Mouse (Mus musculus) midbrain, embryonic 15.5 days (tissue): ENCODE data around the gene Hist1h2bf. TPM values are rescaled to one million over a fixed set of nuclear protein-coding genes. Genes with fewer than 3 reads are reported as not detected.
A peak's percentile ranks its signal among the peaks of the same experiment; 100 is the strongest.
"Not testable (repeated sequence)": the region's sequence is repeated elsewhere in the genome, so short reads cannot be mapped to it uniquely, and the experiment has no call there.

Source experiments
- ATAC-seq: fragments of 200-750 bp; cut with Nextera tagmentation; replicated peaks from 2 replicates; pipeline ENCODE4 v1.8.0; 2017; ENCODE audit warnings: moderate TSS enrichment
- H3K27ac ChIP-seq: fragments of 300-500 bp; sonication (generic); 2 replicates; pipeline ENCODE4 v1.5.1; 2015; ENCODE audit warnings: mild to moderate bottlenecking, inconsistent platforms
- H3K27me3 ChIP-seq: fragments of 300-500 bp; sonication (generic); replicated peaks from 2 replicates; pipeline ENCODE4 v1.6.1; 2015; ENCODE audit warnings: inconsistent platforms
- H3K36me3 ChIP-seq: fragments of 300-500 bp; sonication (generic); replicated peaks from 2 replicates; pipeline ENCODE4 v1.6.1; 2015; ENCODE audit warnings: inconsistent platforms
- H3K4me1 ChIP-seq: fragments of 300-500 bp; sonication (generic); 2 replicates; pipeline ENCODE4 v1.6.1; 2015; ENCODE audit warnings: inconsistent platforms
- H3K4me2 ChIP-seq: fragments of 300-500 bp; sonication (generic); 2 replicates; pipeline ENCODE4 v1.6.1; 2015; ENCODE audit warnings: inconsistent platforms, mild to moderate bottlenecking, moderate library complexity
- H3K4me3 ChIP-seq: fragments of 300-500 bp; sonication (generic); 2 replicates; pipeline ENCODE4 v1.5.1; 2015; ENCODE audit warnings: mild to moderate bottlenecking, inconsistent platforms
- H3K9ac ChIP-seq: fragments of 300-500 bp; sonication (generic); 2 replicates; pipeline ENCODE4 v1.6.1; 2015; ENCODE audit warnings: mild to moderate bottlenecking, inconsistent platforms
- H3K9me3 ChIP-seq: fragments of 300-500 bp; sonication (generic); 2 replicates; pipeline ENCODE4 v1.6.1; 2016; ENCODE audit warnings: inconsistent platforms
- WGBS: fragments of 180-500 bp; shearing (Covaris S2); methylation state at CpG from one replicate; pipeline ENCODE4 v1.1.7; 2015; ENCODE audit warnings: mixed read lengths; 5-methylcytosine and 5-hydroxymethylcytosine counted together
- polyA plus RNA-seq: library from polyadenylated mRNA; unstranded; fragments of >200 nt; fragmentation: Nextera tagmentation; extraction: Ambion mirVana; gene quantifications from 2 replicates; pipeline ENCODE4 v1.2.1, GENCODE M21; 2015

Hist1h2bf gene
- 1.3 and 1.5 TPM in 2 replicates for polyA plus RNA-seq

- not testable (repeated sequence) for H3K36me3 ChIP-seq, H3K9ac ChIP-seq, H3K27me3 ChIP-seq, H3K9me3 ChIP-seq
- H3K4me1 ChIP-seq: peaks cover 42% of the 10 kb centered on the region
- peak within 1 kb of the TSS; percentile 75 for H3K4me2 ChIP-seq
- peak; percentile 92 for ATAC-seq
- peak within 1 kb of the TSS; percentile 86 for H3K27ac ChIP-seq
- peak within 1 kb of the TSS; percentile 41 for H3K4me3 ChIP-seq
- WGBS: under 1% methylated on average over 42 of the region's 42 CpGs
Measured at GRCm38 (mm10) chr13:23573898-23574524, at the start of gene Hist1h2bf, which contains the start of gene Hist1h2ad. Gene Hist1h2bf (minus strand): TSS chr13:23574196. Gene Hist1h2ad (plus strand): TSS chr13:23574381.

GRCm38 (mm10) chr13:23622861-23623450 lies 49.0 kb upstream of the Hist1h2bf start:
- Histone ChIP-seq H3K4me3 (peak overlapping the region; percentile 61), H3K27ac (peak overlapping the region; percentile 96), H3K4me1 (peaks cover 22% of the 10 kb centered on the region), H3K9me3 (no peaks in the 10 kb centered on the region), H3K4me2 (peak overlapping the region; percentile 93), H3K36me3 (no peaks in the 10 kb centered on the region), H3K27me3 (no peaks in the 10 kb centered on the region), H3K9ac (0 out of 2 replicates have a peak overlapping the region, but pooled peaks have one; percentile 77)
- no peak for ATAC-seq
- 27% methylated on average over 7 of the region's 7 CpGs for WGBS

- Histone ChIP-seq H3K27ac (peak within 1 kb of the TSS; percentile 96), H3K4me1 (peaks cover 22% of the 10 kb centered on the region), H3K4me3 (peak within 1 kb of the TSS; percentile 61), H3K9ac (peak within 1 kb of the TSS; percentile 77), H3K4me2 (peak within 1 kb of the TSS; percentile 93)
- H3K36me3 ChIP-seq, H3K27me3 ChIP-seq, H3K9me3 ChIP-seq: not testable (repeated sequence)
- peak; percentile 94 for ATAC-seq
- WGBS: 0% methylated on average over 53 of the region's 53 CpGs
Measured at GRCm38 (mm10) chr13:23622175-23622671, 48.2 kb upstream of the Hist1h2bf start, which contains the start of gene Hist1h1e. Gene Hist1h1e (minus strand): TSS chr13:23622558.

- H3K4me2 ChIP-seq: peak overlapping the region; percentile 93
- H3K9me3 ChIP-seq: no peaks in the 10 kb centered on the region
- peaks cover 22% of the 10 kb centered on the region for H3K4me1 ChIP-seq
- H3K27ac ChIP-seq: peak overlapping the region; percentile 96
- WGBS: under 1% methylated on average over 18 of the region's 18 CpGs
- H3K27me3 ChIP-seq: no peaks in the 10 kb centered on the region
- no peaks in the 10 kb centered on the region for H3K36me3 ChIP-seq
- H3K9ac ChIP-seq: peak overlapping the region; percentile 77
- ATAC-seq: peak; percentile 90
- H3K4me3 ChIP-seq: peak overlapping the region; percentile 61
Measured at GRCm38 (mm10) chr13:23621532-23622174, 47.7 kb upstream of the Hist1h2bf start.

- H3K4me3 ChIP-seq: peak within 1 kb of the TSS; percentile 61
- no peaks in the 10 kb centered on the region for H3K9me3 ChIP-seq
- ATAC-seq: peak; percentile 91
- H3K4me1 ChIP-seq: peaks cover 22% of the 10 kb centered on the region
- under 1% methylated on average over 27 of the region's 27 CpGs for WGBS
- H3K36me3 ChIP-seq: no peaks in the 10 kb centered on the region
- peak within 1 kb of the TSS; percentile 77 for H3K9ac ChIP-seq
- H3K27me3 ChIP-seq: no peaks in the 10 kb centered on the region
- peak within 1 kb of the TSS; percentile 96 for H3K27ac ChIP-seq
- peak within 1 kb of the TSS; percentile 93 for H3K4me2 ChIP-seq
Measured at GRCm38 (mm10) chr13:23620733-23621531, 46.9 kb upstream of the Hist1h2bf start, which contains the start of gene Hist1h2be. Gene Hist1h2be (minus strand): TSS chr13:23621124.

GRCm38 (mm10) chr13:23620056-23620732 lies 46.2 kb upstream of the Hist1h2bf start:
- Histone ChIP-seq H3K4me3 (peak overlapping the region; percentile 61), H3K9ac (peak overlapping the region; percentile 69), H3K36me3 (no peaks in the 10 kb centered on the region), H3K9me3 (no peaks in the 10 kb centered on the region), H3K4me1 (peaks cover 22% of the 10 kb centered on the region), H3K4me2 (peak overlapping the region; percentile 93), H3K27me3 (no peaks in the 10 kb centered on the region), H3K27ac (peak overlapping the region; percentile 96)
- 50% methylated on average over 12 of the region's 12 CpGs for WGBS
- ATAC-seq: no peak

GRCm38 (mm10) chr13:23611638-23612037 lies 37.6 kb upstream of the Hist1h2bf start:
- no peak overlapping the region for H3K27ac ChIP-seq
- 83% methylated on average over 3 of the region's 3 CpGs for WGBS
- ATAC-seq: no peak
- H3K4me3 ChIP-seq: no peak overlapping the region
- H3K9ac ChIP-seq: no peak overlapping the region
- H3K4me1 ChIP-seq: no peaks in the 10 kb centered on the region
- H3K9me3 ChIP-seq: no peaks in the 10 kb centered on the region
- no peaks in the 10 kb centered on the region for H3K36me3 ChIP-seq
- no peak overlapping the region for H3K4me2 ChIP-seq
- H3K27me3 ChIP-seq: no peaks in the 10 kb centered on the region

- Histone ChIP-seq H3K9me3 (no peaks in the 10 kb centered on the region), H3K27ac (no peak overlapping the region), H3K4me1 (no peaks in the 10 kb centered on the region), H3K27me3 (no peaks in the 10 kb centered on the region), H3K9ac (no peak overlapping the region), H3K36me3 (no peaks in the 10 kb centered on the region), H3K4me2 (no peak overlapping the region), H3K4me3 (no peak overlapping the region)
- 73% methylated on average over 2 of the region's 2 CpGs for WGBS
- ATAC-seq: no peak
Measured at GRCm38 (mm10) chr13:23610393-23610792, 36.4 kb upstream of the Hist1h2bf start.

- Histone ChIP-seq H3K27ac (no peak overlapping the region), H3K9ac (no peak overlapping the region), H3K9me3 (no peaks in the 10 kb centered on the region), H3K4me2 (no peak overlapping the region), H3K4me1 (no peaks in the 10 kb centered on the region), H3K27me3 (no peaks in the 10 kb centered on the region), H3K4me3 (no peak overlapping the region), H3K36me3 (no peaks in the 10 kb centered on the region)
- ATAC-seq: no peak
Measured at GRCm38 (mm10) chr13:23609844-23610243, 35.8 kb upstream of the Hist1h2bf start.

GRCm38 (mm10) chr13:23609209-23609608 lies 35.2 kb upstream of the Hist1h2bf start:
- Histone ChIP-seq H3K27ac (no peak overlapping the region), H3K27me3 (no peaks in the 10 kb centered on the region), H3K4me1 (no peaks in the 10 kb centered on the region), H3K4me2 (no peak overlapping the region), H3K4me3 (no peak overlapping the region), H3K9ac (no peak overlapping the region), H3K9me3 (no peaks in the 10 kb centered on the region), H3K36me3 (no peaks in the 10 kb centered on the region)
- WGBS: 93% methylated on average over 4 of the region's 4 CpGs
- no peak for ATAC-seq

- no peak for ATAC-seq
- H3K4me2 ChIP-seq: no peak overlapping the region
- H3K36me3 ChIP-seq: no peaks in the 10 kb centered on the region
- H3K9me3 ChIP-seq: no peaks in the 10 kb centered on the region
- H3K27me3 ChIP-seq: no peaks in the 10 kb centered on the region
- H3K9ac ChIP-seq: no peak overlapping the region
- no peak overlapping the region for H3K27ac ChIP-seq
- H3K4me1 ChIP-seq: no peaks in the 10 kb centered on the region
- 91% methylated on average over 3 of the region's 3 CpGs for WGBS
- H3K4me3 ChIP-seq: no peak overlapping the region
Measured at GRCm38 (mm10) chr13:23605052-23605451, 31.1 kb upstream of the Hist1h2bf start.
